Mouse (Mus musculus) G1E (cell line): Measurements from ENCODE around the gene Foxn3. TPM values are rescaled to one million over a fixed set of nuclear protein-coding genes. Genes with fewer than 3 reads are reported as not detected.

ENCODE experiments used
- ATAC-seq: 2 replicates; pipeline ENCODE4 v1.8.0; 2016; ENCODE audit warnings: mild to moderate bottlenecking; ENCODE audit not compliant: insufficient number of reproducible peaks, poor library complexity, low FRiP score, severe bottlenecking; ENCODE audit errors: extremely low read depth
- DNase-seq: peaks from one replicate; pipeline ENCODE4 v3.0.0; 2012; ENCODE audit warnings: low spot score
- H3K27me3 ChIP-seq: 2 replicates; pipeline ENCODE4 v1.6.1; 2012; ENCODE audit warnings: mild to moderate bottlenecking, low read length, inconsistent platforms; ENCODE audit not compliant: insufficient read depth
- H3K36me3 ChIP-seq: replicated peaks from 2 replicates; pipeline ENCODE3; 2012; ENCODE audit warnings: mild to moderate bottlenecking, inconsistent platforms
- H3K4me1 ChIP-seq: 2 replicates; pipeline ENCODE4 v1.6.1; 2012; ENCODE audit warnings: low read depth, low read length, inconsistent platforms, mixed read lengths; ENCODE audit not compliant: insufficient read depth
- H3K4me3 ChIP-seq: 2 replicates; pipeline ENCODE4 v1.5.1; 2012; ENCODE audit warnings: low read depth, mild to moderate bottlenecking, inconsistent platforms, low read length, moderate library complexity, mixed read lengths
- H3K9me3 ChIP-seq: replicated peaks from 2 replicates; pipeline ENCODE4 v1.6.1; 2012; ENCODE audit warnings: inconsistent platforms
- CTCF ChIP-seq: IDR thresholded peaks from 2 replicates; pipeline ENCODE4 v1.5.1; 2012; ENCODE audit warnings: low read depth, low read length, inconsistent platforms, mixed read lengths
- GATA1 ChIP-seq: IDR thresholded peaks from 2 replicates; pipeline ENCODE4 v1.6.1; 2012; ENCODE audit warnings: borderline replicate concordance, low read length, inconsistent platforms, mixed read lengths
- GATA2 ChIP-seq: IDR thresholded peaks from 2 replicates; pipeline ENCODE4 v1.6.1; 2012; ENCODE audit warnings: low read depth, low read length, inconsistent platforms, borderline replicate concordance
- POLR2AphosphoS5 ChIP-seq: IDR thresholded peaks from 2 replicates; pipeline ENCODE4 v1.6.1; 2012; ENCODE audit warnings: low read depth, low read length, inconsistent platforms; ENCODE audit not compliant: insufficient replicate concordance
- TAL1 ChIP-seq: conservative IDR thresholded peaks from 2 replicates; pipeline ENCODE4 v1.6.1; 2012; ENCODE audit warnings: low read depth, low read length, inconsistent platforms, mixed read lengths
- polyA plus RNA-seq: library from polyadenylated mRNA; stranded (reverse); fragments of >175 nt; gene quantifications from 2 replicates; pipeline ENCODE4 v1.2.3, GENCODE M21; 2012
- total RNA-seq, 2 experiments: library from RNA; stranded (forward) in 1 of 2; stranded (reverse) in 1 of 2; fragments of 200-1000 nt in 1 of 2; fragments of >200 nt in 1 of 2; fragmentation: Nextera tagmentation in 1 of 2; gene quantifications; 2 replicates each; pipeline ENCODE4 v1.2.3; 2014 to 2017

The Foxn3 gene
- total and polyA plus RNA-seq, 3 experiments, result 15.1 to 111 (median 20.1) TPM

- TF ChIP-seq GATA2 (no peak), GATA1 (no peak), TAL1 (no peak), CTCF (no peak), POLR2AphosphoS5 (no peak)
- H3K36me3 ChIP-seq, result no peaks in the 10 kb centered on the region
- peaks cover 22% of the 10 kb centered on the region for H3K9me3 ChIP-seq
- H3K27me3 ChIP-seq, result no peaks in the 10 kb centered on the region
- ATAC-seq (0 out of 2 replicates have a peak, but pooled peaks have one; percentile 10), DNase-seq (no peak)
- peaks cover 5% of the 10 kb centered on the region; the same call in 1 of the 2 replicates for H3K4me1 ChIP-seq
- no peak overlapping the region for H3K4me3 ChIP-seq
These were observed 156.6 kb downstream of the Foxn3 start for GRCm38 (mm10) chr12:99406697-99407317.

GRCm38 (mm10) chr12:99406254-99406653 lies 157.1 kb downstream of the Foxn3 start:
- no peak for TF ChIP-seq GATA2
- TF ChIP-seq POLR2AphosphoS5, result no peak
- no peak for TF ChIP-seq TAL1
- TF ChIP-seq GATA1, result no peak
- no peak for TF ChIP-seq CTCF
- no peaks in the 10 kb centered on the region for H3K36me3 ChIP-seq
- H3K27me3 ChIP-seq, result no peaks in the 10 kb centered on the region; the same call in 1 of the 2 replicates
- H3K4me3 ChIP-seq, result no peak overlapping the region
- peaks cover 23% of the 10 kb centered on the region for H3K9me3 ChIP-seq
- DNase-seq, result no peak
- peaks cover 5% of the 10 kb centered on the region; the same call in 1 of the 2 replicates for H3K4me1 ChIP-seq
- ATAC-seq, result no peak

- H3K36me3 ChIP-seq, result no peaks in the 10 kb centered on the region
- DNase-seq (no peak), ATAC-seq (no peak)
- H3K4me3 ChIP-seq, result no peak overlapping the region
- peaks cover 27% of the 10 kb centered on the region for H3K9me3 ChIP-seq
- peaks cover 5% of the 10 kb centered on the region; the same call in 1 of the 2 replicates for H3K4me1 ChIP-seq
- TF ChIP-seq POLR2AphosphoS5 (no peak), GATA1 (no peak), GATA2 (no peak), CTCF (no peak), TAL1 (no peak)
- H3K27me3 ChIP-seq, result no peaks in the 10 kb centered on the region; the same call in 1 of the 2 replicates
These were observed 158.0 kb downstream of the Foxn3 start for GRCm38 (mm10) chr12:99405401-99405800.

GRCm38 (mm10) chr12:99403004-99403403 lies 160.4 kb downstream of the Foxn3 start:
- H3K4me3 ChIP-seq, result no peak overlapping the region
- no peak for DNase-seq
- ATAC-seq, result no peak

GRCm38 (mm10) chr12:99400907-99401306 lies 162.5 kb downstream of the Foxn3 start:
- ATAC-seq (no peak), DNase-seq (no peak)
- TF ChIP-seq CTCF (no peak), GATA1 (no peak), POLR2AphosphoS5 (no peak), TAL1 (no peak), GATA2 (no peak)
- Histone ChIP-seq H3K36me3 (no peaks in the 10 kb centered on the region), H3K9me3 (peaks cover 22% of the 10 kb centered on the region), H3K4me1 (no peaks in the 10 kb centered on the region; the same call in 1 of the 2 replicates), H3K4me3 (no peak overlapping the region), H3K27me3 (no peaks in the 10 kb centered on the region; the same call in 1 of the 2 replicates)

More at GRCm38 (mm10) chr12:99403004-99403403, 160.4 kb downstream of the Foxn3 start:
- no peak for TF ChIP-seq TAL1
- no peak for TF ChIP-seq CTCF
- no peak for TF ChIP-seq POLR2AphosphoS5
- TF ChIP-seq GATA1, result no peak
- no peak for TF ChIP-seq GATA2
- Histone ChIP-seq H3K4me1 (peaks cover 5% of the 10 kb centered on the region; the same call in 1 of the 2 replicates), H3K27me3 (no peaks in the 10 kb centered on the region; the same call in 1 of the 2 replicates), H3K9me3 (peaks cover 21% of the 10 kb centered on the region), H3K36me3 (no peaks in the 10 kb centered on the region)

GRCm38 (mm10) chr12:99399575-99399974 lies 163.8 kb downstream of the Foxn3 start:
- no peak; the same call in 1 of the 2 replicates for ATAC-seq
- no peak for TF ChIP-seq TAL1
- no peak for TF ChIP-seq GATA1
- TF ChIP-seq CTCF, result no peak
- TF ChIP-seq POLR2AphosphoS5, result no peak
- no peak for TF ChIP-seq GATA2
- Histone ChIP-seq H3K36me3 (no peaks in the 10 kb centered on the region), H3K4me1 (no peaks in the 10 kb centered on the region; the same call in 1 of the 2 replicates), H3K27me3 (no peaks in the 10 kb centered on the region; the same call in 1 of the 2 replicates), H3K9me3 (peaks cover 16% of the 10 kb centered on the region), H3K4me3 (no peak overlapping the region)
- DNase-seq, result no peak
